Mouse (Mus musculus) layer of hippocampus, postnatal 10 days (tissue): Measurements from ENCODE around the gene Glmn. TPM values are rescaled to one million over a fixed set of nuclear protein-coding genes. Genes with fewer than 3 reads are reported as not detected.

Experiments used
- DNase-seq, 2 experiments: peaks; one replicate each; pipeline ENCODE4 v3.0.0; 2021; ENCODE audit warnings: low spot score in 2 of 2
- total RNA-seq, 2 experiments: library from RNA; stranded (reverse); gene quantifications; 2 replicates each; pipeline ENCODE4 v1.2.3; 2021

The Glmn gene
- total RNA-seq, 2 experiments from 2014 or later: 20.1 to 22.8 TPM

GRCm38 (mm10) chr5:107518602-107519001 is 79.1 kb downstream of the Glmn start:
- DNase-seq: no peak

GRCm38 (mm10) chr5:107516087-107516486 is 81.6 kb downstream of the Glmn start:
- DNase-seq: no peak

DNA sequence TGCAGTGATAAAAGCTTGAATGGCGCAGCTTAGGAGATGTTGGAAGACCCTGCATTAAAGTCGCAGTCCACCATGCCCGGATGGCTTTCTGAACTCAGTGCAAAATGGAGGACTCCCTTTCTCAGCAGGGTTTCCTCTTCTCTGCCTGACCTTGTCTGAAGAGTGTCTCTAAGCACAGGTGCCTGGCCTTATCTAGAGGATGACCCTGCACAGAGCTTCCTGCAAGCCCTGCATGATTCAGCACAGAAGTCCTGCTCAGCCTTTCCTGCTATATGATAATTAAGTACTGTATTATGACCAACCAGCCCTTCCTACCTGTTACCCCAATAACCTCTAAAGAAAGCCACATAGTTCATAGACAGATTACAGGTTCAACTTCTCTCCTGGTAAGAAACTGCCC is 82.2 kb downstream of the Glmn start:
- no peak for DNase-seq

GRCm38 (mm10) chr5:107513583-107513982 is 84.1 kb downstream of the Glmn start:
- DNase-seq: peak; percentile 44 to 55

- DNase-seq: no peak
These were observed 86.4 kb downstream of the Glmn start for GRCm38 (mm10) chr5:107511326-107511725.

DNA sequence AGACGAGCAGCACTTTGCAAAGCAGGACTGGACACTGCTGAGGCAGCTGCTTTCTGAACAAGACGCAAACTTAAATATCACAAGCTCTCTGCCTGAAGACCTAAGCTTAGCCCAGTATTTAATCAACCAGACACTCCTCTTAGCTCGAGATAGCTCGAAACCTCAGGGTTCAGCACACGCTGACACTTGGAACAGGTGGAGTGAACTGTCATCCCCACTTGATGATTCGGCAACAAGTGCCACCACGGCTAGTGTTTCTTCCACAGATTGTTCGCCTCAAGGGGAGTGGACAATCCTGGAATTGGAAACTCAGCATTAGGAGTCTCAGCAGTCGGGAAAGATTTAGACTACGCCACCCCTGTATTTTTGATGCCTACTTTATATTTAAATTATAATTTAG is 87.2 kb downstream of the Glmn start:
- DNase-seq: no peak

DNA sequence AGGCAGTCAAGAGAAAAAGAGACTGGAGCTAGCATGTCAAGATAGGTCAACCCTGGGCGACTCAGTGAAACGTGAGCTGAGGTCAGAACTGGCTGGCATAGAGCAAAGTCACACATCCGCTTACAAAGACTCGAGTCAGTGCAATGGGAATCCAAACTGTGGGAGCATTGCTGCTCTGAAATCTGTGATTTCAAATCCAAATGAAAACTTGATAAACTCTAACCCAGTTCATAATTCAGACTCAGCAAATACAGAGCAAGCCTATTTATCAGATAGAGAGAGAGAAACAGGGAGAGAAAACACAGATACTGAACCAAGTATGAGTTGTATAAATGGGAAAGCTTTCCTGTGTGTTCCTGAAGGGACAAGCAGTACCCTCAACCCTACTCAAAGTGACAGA is 90.4 kb downstream of the Glmn start, which contains the start of gene Gm42669:
TSS of gene Gm42669 (plus strand) at position 301 of the 400 bp plus-strand sequence.
- DNase-seq: no peak

DNA sequence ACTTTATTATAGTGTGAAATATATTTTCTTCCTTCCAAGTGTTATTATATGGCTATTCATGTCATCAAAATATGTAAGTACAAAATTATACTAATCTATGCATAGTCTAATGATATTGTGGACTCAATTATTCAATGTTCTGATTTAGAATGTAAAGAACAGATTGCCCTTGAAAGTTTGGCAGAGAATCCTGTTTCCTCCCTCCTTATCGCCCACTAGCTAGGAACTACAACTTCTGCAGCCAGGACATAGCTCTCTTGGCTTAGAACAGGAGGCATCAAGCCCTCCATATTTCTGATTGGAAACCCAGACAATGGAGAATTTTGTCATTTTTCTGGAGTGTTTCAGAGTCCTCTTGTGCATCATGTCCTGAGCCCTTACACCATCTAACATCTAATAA is 96.9 kb downstream of the Glmn start:
- no peak for DNase-seq

GRCm38 (mm10) chr5:107499891-107500535 is 97.7 kb downstream of the Glmn start:
- no peak for DNase-seq

Other genes with a start within 250 kb of the Glmn start
- gene Ephx4, start 195.2 kb downstream of the Glmn start, total RNA-seq: 10 to 100 TPM; 27.7 to 34.9 TPM
- gene Lpcat2b, start 166.3 kb downstream of the Glmn start, total RNA-seq: under 1 TPM in 1 of 2 experiments, not detected in 1; 0.25 TPM
- gene Btbd8, start 159.9 kb downstream of the Glmn start, total RNA-seq: 10 to 100 TPM; 91.2 to 91.6 TPM
- gene Gm42669, start 90.3 kb downstream of the Glmn start, total RNA-seq: under 1 TPM; 0.27 to 0.60 TPM
- gene 1700028K03Rik, start 63.2 kb downstream of the Glmn start, total RNA-seq: under 1 TPM; 0.36 to 0.55 TPM
- 10 to 100 TPM; 21.8 to 21.9 TPM for gene Rpap2, start 515 bp downstream of the Glmn start, total RNA-seq
- gene Gfi1, start 128.1 kb upstream of the Glmn start, total RNA-seq: not detected
- gene Ube2d2b, start 232.2 kb upstream of the Glmn start, total RNA-seq: not detected